Mouse (Mus musculus) cerebellum, adult 2 months (tissue): Measurements from ENCODE around the gene Lonp2.

ENCODE experiments used
- CTCF ChIP-seq: fragments of 200-500 bp; IDR thresholded peaks from 2 replicates; pipeline ENCODE4 v1.5.1; 2011; ENCODE audit warnings: low read depth, mild to moderate bottlenecking, control low read depth, low read length, moderate library complexity, borderline replicate concordance; ENCODE audit not compliant: insufficient read depth
- POLR2A ChIP-seq: fragments of 200-500 bp; IDR thresholded peaks from 2 replicates; pipeline ENCODE4 v1.6.1; 2011; ENCODE audit warnings: low read length, control low read depth, borderline replicate concordance; ENCODE audit not compliant: insufficient read depth

- TF ChIP-seq CTCF: no peak
- no peak for TF ChIP-seq POLR2A
Observed at GRCm38 (mm10) chr8:86586058-86586457, 37.8 kb upstream of the Lonp2 start.
